Mouse (Mus musculus) limb, embryonic 11.5 days (tissue): ENCODE data around the gene Spsb4. TPM values are rescaled to one million over a fixed set of nuclear protein-coding genes. Genes with fewer than 3 reads are reported as not detected.

ENCODE experiments used
- ATAC-seq: fragments of 200-750 bp; cut with Nextera tagmentation; 2 replicates; pipeline ENCODE4 v1.8.0; 2017; ENCODE audit warnings: low read depth; ENCODE audit not compliant: insufficient number of reproducible peaks, low FRiP score, low TSS enrichment
- DNase-seq: peaks from one replicate; pipeline ENCODE4 v3.0.0-alpha.2; 2015; ENCODE audit warnings: low spot score
- H3K27ac ChIP-seq: fragments of 300-500 bp; sonication (generic); replicated peaks from 2 replicates; pipeline ENCODE4 v1.5.1; 2014; ENCODE audit warnings: low read depth, mild to moderate bottlenecking, low read length
- H3K27me3 ChIP-seq: fragments of 300-500 bp; sonication (generic); 2 replicates; pipeline ENCODE4 v1.6.1; 2014; ENCODE audit warnings: mild to moderate bottlenecking, low read length, mixed read lengths; ENCODE audit not compliant: control insufficient read depth, insufficient read depth
- H3K36me3 ChIP-seq: fragments of 300-500 bp; sonication (generic); 2 replicates; pipeline ENCODE4 v1.6.1; 2014; ENCODE audit warnings: mild to moderate bottlenecking, low read length, moderate library complexity, mixed read lengths; ENCODE audit not compliant: control insufficient read depth, insufficient read depth
- H3K4me1 ChIP-seq: fragments of 300-500 bp; sonication (generic); 2 replicates; pipeline ENCODE4 v1.6.1; 2014; ENCODE audit warnings: low read length, mixed read lengths; ENCODE audit not compliant: control insufficient read depth, insufficient read depth
- H3K4me2 ChIP-seq: fragments of 300-500 bp; sonication (generic); 2 replicates; pipeline ENCODE4 v1.6.1; 2014; ENCODE audit warnings: low read depth, mild to moderate bottlenecking, moderate library complexity; ENCODE audit not compliant: severe bottlenecking
- H3K4me3 ChIP-seq: fragments of 300-500 bp; sonication (generic); 2 replicates; pipeline ENCODE4 v1.5.1; 2014; ENCODE audit warnings: low read depth, low read length
- H3K9ac ChIP-seq: fragments of 300-500 bp; sonication (generic); 2 replicates; pipeline ENCODE4 v1.6.1; 2014; ENCODE audit warnings: mild to moderate bottlenecking, low read length
- H3K9me3 ChIP-seq: fragments of 300-500 bp; sonication (generic); 2 replicates; pipeline ENCODE4 v1.6.1; 2016; ENCODE audit warnings: low read length; ENCODE audit not compliant: control insufficient read depth
- WGBS: fragments of 180-500 bp; shearing (Covaris S2); extraction: QIAGEN DNeasy Blood & Tissue Kit; methylation state at CpG from one replicate; pipeline ENCODE4 v1.1.7; 2014; 5-methylcytosine and 5-hydroxymethylcytosine counted together
- polyA plus RNA-seq: library from polyadenylated mRNA; unstranded; fragments of >200 nt; fragmentation: Nextera tagmentation; extraction: Ambion mirVana; gene quantifications from 2 replicates; pipeline ENCODE4 v1.2.1, GENCODE M21; 2014

Gene Spsb4
- polyA plus RNA-seq, 1 experiment from 2014 or later: 44.5 TPM

- Histone ChIP-seq H3K9ac (no peak overlapping the region), H3K27me3 (no peaks in the 10 kb centered on the region), H3K27ac (no peak overlapping the region), H3K4me1 (peaks cover 31% of the 10 kb centered on the region), H3K4me2 (no peak overlapping the region), H3K36me3 (no peaks in the 10 kb centered on the region), H3K9me3 (no peaks in the 10 kb centered on the region), H3K4me3 (no peak overlapping the region)
- ATAC-seq: no peak
- 18% methylated on average over 6 of the region's 6 CpGs for WGBS
- no peak for DNase-seq
Observed at GRCm38 (mm10) chr9:96958009-96958615, 60.5 kb downstream of the Spsb4 start.

GRCm38 (mm10) chr9:96957298-96957865 is 61.3 kb downstream of the Spsb4 start:
- H3K9ac ChIP-seq: no peak overlapping the region
- no peak overlapping the region for H3K4me2 ChIP-seq
- H3K4me1 ChIP-seq: peaks cover 24% of the 10 kb centered on the region
- DNase-seq: no peak
- no peaks in the 10 kb centered on the region for H3K36me3 ChIP-seq
- H3K4me3 ChIP-seq: no peak overlapping the region
- H3K27me3 ChIP-seq: no peaks in the 10 kb centered on the region
- H3K27ac ChIP-seq: no peak overlapping the region
- ATAC-seq: no peak
- WGBS: 52% methylated on average over 6 of the region's 6 CpGs
- H3K9me3 ChIP-seq: no peaks in the 10 kb centered on the region

GRCm38 (mm10) chr9:96956646-96957297 is 61.9 kb downstream of the Spsb4 start:
- H3K27me3 ChIP-seq: no peaks in the 10 kb centered on the region
- DNase-seq: no peak
- H3K27ac ChIP-seq: no peak overlapping the region
- WGBS: 45% methylated on average over 6 of the region's 6 CpGs
- H3K4me3 ChIP-seq: no peak overlapping the region
- H3K36me3 ChIP-seq: no peaks in the 10 kb centered on the region
- no peak overlapping the region for H3K9ac ChIP-seq
- H3K4me1 ChIP-seq: peaks cover 19% of the 10 kb centered on the region
- H3K4me2 ChIP-seq: no peak overlapping the region
- no peak for ATAC-seq
- H3K9me3 ChIP-seq: no peaks in the 10 kb centered on the region

- Histone ChIP-seq H3K4me1 (peaks cover 15% of the 10 kb centered on the region), H3K4me3 (no peak overlapping the region), H3K4me2 (no peak overlapping the region), H3K27ac (no peak overlapping the region), H3K9ac (no peak overlapping the region), H3K9me3 (no peaks in the 10 kb centered on the region), H3K36me3 (no peaks in the 10 kb centered on the region), H3K27me3 (no peaks in the 10 kb centered on the region)
- DNase-seq (no peak), ATAC-seq (no peak)
- 89% methylated on average over 15 of the region's 15 CpGs for WGBS
Observed at GRCm38 (mm10) chr9:96954063-96954809, 64.4 kb downstream of the Spsb4 start.

- ATAC-seq (no peak), DNase-seq (no peak)
- Histone ChIP-seq H3K4me1 (peaks cover 17% of the 10 kb centered on the region), H3K36me3 (no peaks in the 10 kb centered on the region), H3K9ac (no peak overlapping the region), H3K9me3 (no peaks in the 10 kb centered on the region), H3K4me3 (no peak overlapping the region), H3K27me3 (no peaks in the 10 kb centered on the region), H3K27ac (no peak overlapping the region), H3K4me2 (no peak overlapping the region)
- WGBS: 83% methylated on average over 8 of the region's 8 CpGs
Observed at GRCm38 (mm10) chr9:96953443-96953842, 65.2 kb downstream of the Spsb4 start.

- 68% methylated on average over 9 of the region's 9 CpGs for WGBS
- DNase-seq (no peak), ATAC-seq (no peak)
- Histone ChIP-seq H3K4me3 (no peak overlapping the region), H3K27me3 (no peaks in the 10 kb centered on the region), H3K36me3 (no peaks in the 10 kb centered on the region), H3K9ac (no peak overlapping the region), H3K9me3 (no peaks in the 10 kb centered on the region), H3K4me2 (no peak overlapping the region), H3K27ac (no peak overlapping the region), H3K4me1 (peaks cover 12% of the 10 kb centered on the region; the same call in 1 of the 2 replicates)
Observed at GRCm38 (mm10) chr9:96952310-96952975, 66.2 kb downstream of the Spsb4 start.

GRCm38 (mm10) chr9:96949551-96949950 is 69.1 kb downstream of the Spsb4 start:
- no peaks in the 10 kb centered on the region for H3K36me3 ChIP-seq
- no peaks in the 10 kb centered on the region for H3K27me3 ChIP-seq
- H3K4me2 ChIP-seq: no peak overlapping the region
- no peaks in the 10 kb centered on the region for H3K9me3 ChIP-seq
- ATAC-seq (no peak), DNase-seq (no peak)
- no peak overlapping the region for H3K4me3 ChIP-seq
- peaks cover 9% of the 10 kb centered on the region; the same call in 1 of the 2 replicates for H3K4me1 ChIP-seq
- H3K27ac ChIP-seq: no peak overlapping the region
- WGBS: 90% methylated on average over 9 of the region's 9 CpGs
- H3K9ac ChIP-seq: no peak overlapping the region

- no peaks in the 10 kb centered on the region for H3K36me3 ChIP-seq
- H3K27me3 ChIP-seq: no peaks in the 10 kb centered on the region
- DNase-seq: no peak
- no peak for ATAC-seq
- no peak overlapping the region for H3K9ac ChIP-seq
- H3K4me3 ChIP-seq: no peak overlapping the region
- H3K4me1 ChIP-seq: peaks cover 8% of the 10 kb centered on the region; the same call in 1 of the 2 replicates
- no peak overlapping the region for H3K4me2 ChIP-seq
- H3K9me3 ChIP-seq: no peaks in the 10 kb centered on the region
- H3K27ac ChIP-seq: no peak overlapping the region
- WGBS: 68% methylated on average over 5 of the region's 5 CpGs
Observed at GRCm38 (mm10) chr9:96948546-96948945, 70.1 kb downstream of the Spsb4 start.
